Mouse (Mus musculus): ENCODE data around the gene Sacm1l. TPM values are rescaled to one million over a fixed set of nuclear protein-coding genes. Genes with fewer than 3 reads are reported as not detected.

The Sacm1l gene
- total and polyA plus RNA-seq, 2 experiments from 2014 or later = 33.1 to 45.1 TPM

DNA sequence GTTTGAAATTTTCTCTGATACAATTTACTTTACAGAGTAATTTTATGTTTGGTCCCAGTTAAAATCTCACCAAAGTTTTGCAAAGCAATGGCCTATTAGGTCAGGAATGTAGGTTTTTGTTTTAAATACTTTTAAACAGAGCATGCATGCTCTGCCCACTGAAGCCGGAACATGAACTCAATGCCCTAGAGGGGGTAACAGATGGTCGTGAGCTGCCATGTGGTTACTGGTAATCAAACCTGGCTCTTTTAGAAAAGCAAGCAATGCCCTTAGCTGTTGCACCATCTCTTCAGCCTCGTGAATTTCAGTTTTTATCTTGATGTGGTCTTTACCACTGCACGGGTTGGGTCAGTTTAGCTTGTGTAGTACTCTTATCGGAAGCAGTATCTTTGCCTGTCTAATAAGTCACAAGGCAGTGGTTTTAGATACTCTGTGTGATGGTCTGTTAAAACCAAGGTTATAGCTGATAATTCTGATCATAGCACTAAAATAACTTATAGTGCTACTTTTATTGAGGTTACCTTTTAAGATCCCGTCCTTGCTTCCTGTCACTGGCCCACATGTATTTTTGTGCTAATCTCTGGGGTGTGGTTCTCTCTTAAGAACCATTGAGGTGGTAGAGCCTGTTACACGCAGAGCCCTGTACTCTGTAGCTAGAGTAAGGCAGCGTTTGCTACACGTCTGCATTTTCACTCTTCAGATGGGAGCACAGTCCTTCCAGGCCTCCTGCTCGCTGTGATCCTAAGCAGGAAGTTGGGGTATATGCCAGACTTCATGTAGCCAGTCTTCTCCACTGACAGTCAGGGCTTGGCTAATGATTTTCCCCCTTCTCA lies 48.0 kb downstream of the Sacm1l start:
- TF ChIP-seq CTCF (IDR thresholded peaks at IDR 0.05; ENCODE audit: low read depth) = no peak
- DNase-seq = no peak
- Histone ChIP-seq H3K4me1 (ENCODE audit: insufficient read depth) (no peaks in the 10 kb centered on the region), H3K9ac (no peak overlapping the region), H3K9me3 (ENCODE audit: low read length) (no peaks in the 10 kb centered on the region), H3K36me3 (ENCODE audit: insufficient read depth) (peaks cover 29% of the 10 kb centered on the region), H3K27me3 (ENCODE audit: insufficient read depth, low read length) (no peaks in the 10 kb centered on the region), H3K27ac (ENCODE audit: low read depth, low read length) (no peak overlapping the region), H3K4me3 (ENCODE audit: low read depth, low read length) (no peak overlapping the region), H3K4me2 (ENCODE audit: low read depth) (no peak overlapping the region)
- ATAC-seq = no peak
- 89% methylated on average over 10 of the region's 10 CpGs for WGBS

DNA sequence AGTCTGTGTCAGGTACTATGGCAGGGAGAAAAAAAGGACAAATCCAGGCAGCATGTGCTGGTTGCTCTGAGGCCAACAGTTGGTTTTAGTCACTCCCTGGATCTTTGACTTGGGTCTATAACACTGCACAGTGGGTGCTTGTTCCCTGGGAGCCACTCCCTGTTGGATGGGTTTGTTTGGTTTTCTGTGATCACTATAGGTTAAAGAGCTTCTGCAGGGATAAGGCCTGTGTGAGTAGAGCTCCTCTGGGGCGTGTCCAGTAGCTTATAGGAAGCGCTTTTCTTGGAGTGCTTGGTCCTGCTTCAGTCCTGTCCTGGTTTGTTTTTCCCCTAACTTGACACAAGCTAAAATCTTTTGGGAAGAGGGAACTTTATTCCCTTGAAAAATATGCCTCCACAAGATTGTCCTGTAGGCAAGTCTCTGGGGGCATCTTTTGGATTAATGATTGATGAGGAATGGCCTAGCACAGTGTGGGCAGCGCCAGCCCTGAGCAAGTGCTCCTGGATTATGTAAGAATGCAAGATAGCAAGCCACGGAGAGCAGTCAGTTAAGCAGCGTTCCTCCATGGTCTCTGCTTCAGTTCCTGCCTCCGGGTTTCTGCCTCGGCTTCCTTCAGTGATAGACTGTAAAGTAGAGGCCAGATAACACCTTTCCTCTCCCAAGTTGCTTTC lies 59.8 kb downstream of the Sacm1l start:
- ATAC-seq = no peak
- no peak overlapping the region for H3K9ac ChIP-seq
- WGBS = 89% methylated on average over 7 of the region's 7 CpGs

DNA sequence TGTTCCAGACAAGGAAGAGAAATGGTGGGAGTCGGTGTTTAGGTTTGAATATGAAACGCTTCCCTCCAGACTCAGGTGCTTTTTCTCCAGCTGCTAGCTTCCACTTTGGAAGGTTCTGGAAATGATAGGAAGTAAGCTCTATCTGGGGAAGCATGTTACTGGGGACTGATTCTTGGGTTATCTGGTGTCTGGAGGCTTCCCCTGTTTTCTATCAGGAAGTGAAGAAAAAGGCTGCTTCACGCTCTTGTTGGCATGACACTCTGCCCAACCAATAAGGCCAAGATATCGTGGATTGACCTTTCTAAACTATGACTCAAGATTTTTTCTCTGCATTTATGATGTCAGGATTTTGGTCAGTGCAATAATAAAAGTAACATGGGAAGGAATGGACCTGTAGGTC lies 65.6 kb downstream of the Sacm1l start:
- H3K4me2 ChIP-seq (ENCODE audit: low read depth) = no peak overlapping the region
- no peak overlapping the region for H3K9ac ChIP-seq
- ATAC-seq (no peak), DNase-seq (no peak)
- no peaks in the 10 kb centered on the region for H3K27me3 ChIP-seq (ENCODE audit: insufficient read depth, low read length)
- peaks cover 18% of the 10 kb centered on the region for H3K36me3 ChIP-seq (ENCODE audit: insufficient read depth)
- WGBS = 95% methylated on average over 4 of the region's 4 CpGs
- TF ChIP-seq CTCF (IDR thresholded peaks at IDR 0.05; ENCODE audit: low read depth) = no peak
- H3K9me3 ChIP-seq (ENCODE audit: low read length) = no peaks in the 10 kb centered on the region
- no peak overlapping the region for H3K27ac ChIP-seq (ENCODE audit: low read depth, low read length)
- H3K4me1 ChIP-seq (ENCODE audit: insufficient read depth) = no peaks in the 10 kb centered on the region
- H3K4me3 ChIP-seq (ENCODE audit: low read depth, low read length) = no peak overlapping the region

More for the DNA sequence above, 59.8 kb downstream of the Sacm1l start:
- Histone ChIP-seq H3K36me3 (ENCODE audit: insufficient read depth) (peaks cover 39% of the 10 kb centered on the region), H3K27ac (ENCODE audit: low read depth, low read length) (no peak overlapping the region), H3K9me3 (ENCODE audit: low read length) (no peaks in the 10 kb centered on the region), H3K27me3 (ENCODE audit: insufficient read depth, low read length) (no peaks in the 10 kb centered on the region), H3K4me2 (ENCODE audit: low read depth) (no peak overlapping the region), H3K4me3 (ENCODE audit: low read depth, low read length) (no peak overlapping the region), H3K4me1 (ENCODE audit: insufficient read depth) (no peaks in the 10 kb centered on the region)
- no peak for DNase-seq
- TF ChIP-seq CTCF (IDR thresholded peaks at IDR 0.05; ENCODE audit: low read depth) = no peak

DNA sequence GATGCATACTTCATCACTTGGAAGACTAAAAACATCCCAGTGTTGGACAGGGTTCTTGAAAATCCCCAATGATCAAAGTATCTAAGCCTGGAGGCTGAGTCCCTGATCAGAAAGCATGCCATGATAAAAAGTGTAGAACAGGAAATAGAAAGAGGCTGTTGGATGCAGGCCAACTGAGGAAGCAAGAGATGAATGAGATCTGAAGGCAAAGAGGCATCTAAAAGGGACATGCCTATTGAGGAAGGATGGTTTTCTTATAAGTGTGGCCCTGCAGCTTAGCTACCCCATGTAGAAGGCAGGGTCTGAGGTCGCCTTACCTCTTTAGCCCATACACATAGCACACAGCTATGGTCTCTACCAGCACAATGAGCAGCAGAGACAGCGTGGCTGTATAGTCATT lies 67.4 kb downstream of the Sacm1l start:
- 94% methylated on average over 2 of the region's 2 CpGs for WGBS
- H3K36me3 ChIP-seq (ENCODE audit: insufficient read depth) = peaks cover 13% of the 10 kb centered on the region
- no peaks in the 10 kb centered on the region for H3K4me1 ChIP-seq (ENCODE audit: insufficient read depth)
- no peak for ATAC-seq
- no peak for DNase-seq
- H3K9me3 ChIP-seq (ENCODE audit: low read length) = no peaks in the 10 kb centered on the region
- no peaks in the 10 kb centered on the region for H3K27me3 ChIP-seq (ENCODE audit: insufficient read depth, low read length)
- H3K27ac ChIP-seq (ENCODE audit: low read depth, low read length) = no peak overlapping the region
- TF ChIP-seq CTCF (IDR thresholded peaks at IDR 0.05; ENCODE audit: low read depth) = no peak
- H3K9ac ChIP-seq = no peak overlapping the region
- H3K4me3 ChIP-seq (ENCODE audit: low read depth, low read length) = no peak overlapping the region
- H3K4me2 ChIP-seq (ENCODE audit: low read depth) = no peak overlapping the region

DNA sequence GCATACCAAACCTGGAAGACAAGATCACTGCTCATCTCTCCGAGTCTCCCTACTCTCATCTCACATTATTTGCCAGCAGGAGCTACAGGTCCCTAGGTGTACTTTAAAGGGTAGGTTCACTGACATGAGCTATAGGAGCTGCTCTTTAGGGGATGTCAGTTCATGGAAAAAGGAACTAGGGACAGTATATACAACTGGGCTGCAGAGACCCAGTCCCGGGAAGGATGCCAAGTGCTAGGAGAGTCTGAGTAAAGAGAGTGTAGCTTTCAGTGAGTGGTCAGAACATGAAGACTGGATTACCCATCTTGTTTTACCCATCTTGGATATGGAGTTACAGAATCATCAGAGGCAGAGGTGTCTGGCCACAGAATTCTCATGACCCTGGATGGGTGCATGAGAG lies 67.8 kb downstream of the Sacm1l start:
- Histone ChIP-seq H3K4me1 (ENCODE audit: insufficient read depth) (no peaks in the 10 kb centered on the region), H3K36me3 (ENCODE audit: insufficient read depth) (peaks cover 13% of the 10 kb centered on the region), H3K27me3 (ENCODE audit: insufficient read depth, low read length) (no peaks in the 10 kb centered on the region), H3K9ac (no peak overlapping the region), H3K27ac (ENCODE audit: low read depth, low read length) (no peak overlapping the region), H3K4me2 (ENCODE audit: low read depth) (no peak overlapping the region), H3K4me3 (ENCODE audit: low read depth, low read length) (no peak overlapping the region), H3K9me3 (ENCODE audit: low read length) (no peaks in the 10 kb centered on the region)
- 97% methylated on average over 2 of the region's 2 CpGs for WGBS
- TF ChIP-seq CTCF (IDR thresholded peaks at IDR 0.05; ENCODE audit: low read depth) = no peak
- ATAC-seq (no peak), DNase-seq (no peak)

DNA sequence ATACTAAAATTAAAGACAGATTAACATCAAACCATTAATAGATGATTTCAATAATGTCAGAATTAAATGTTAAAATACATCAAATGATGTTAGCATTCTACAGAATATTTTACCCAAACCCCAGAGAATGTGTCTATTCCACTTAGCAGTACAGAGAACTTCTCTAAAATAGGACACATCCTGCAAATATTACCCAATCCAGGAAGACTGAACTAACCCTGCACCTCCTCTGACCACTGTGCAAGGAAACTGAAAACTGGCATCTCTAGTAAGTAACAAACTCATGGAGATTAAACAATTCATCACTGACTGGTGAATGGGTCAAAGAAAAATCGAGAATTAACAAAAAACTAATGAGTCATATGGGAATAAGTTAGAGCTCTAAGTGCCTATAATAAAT lies 72.0 kb downstream of the Sacm1l start:
- Histone ChIP-seq H3K4me3 (ENCODE audit: low read depth, low read length) (no peak overlapping the region), H3K9me3 (ENCODE audit: low read length) (no peaks in the 10 kb centered on the region), H3K4me1 (ENCODE audit: insufficient read depth) (no peaks in the 10 kb centered on the region), H3K27ac (ENCODE audit: low read depth, low read length) (no peak overlapping the region), H3K27me3 (ENCODE audit: insufficient read depth, low read length) (no peaks in the 10 kb centered on the region), H3K9ac (no peak overlapping the region), H3K4me2 (ENCODE audit: low read depth) (no peak overlapping the region), H3K36me3 (ENCODE audit: insufficient read depth) (peaks cover 5% of the 10 kb centered on the region; the same call in 1 of the 2 replicates)
- WGBS = 85% methylated on average over 1 of the region's 1 CpGs
- no peak for TF ChIP-seq CTCF (IDR thresholded peaks at IDR 0.05; ENCODE audit: low read depth)
- no peak for ATAC-seq
- no peak for DNase-seq
